Mouse (Mus musculus) lung, postnatal 0 days (tissue): ENCODE data around the gene C130026I21Rik.
"Not testable (repeated sequence)": the region's sequence is repeated elsewhere in the genome, so short reads cannot be mapped to it uniquely, and the experiment has no call there.

Experiments used
- CTCF ChIP-seq: IDR thresholded peaks from 2 replicates; pipeline ENCODE4 v1.5.1; 2016; ENCODE audit warnings: antibody characterized with exemption, mild to moderate bottlenecking
- EP300 ChIP-seq: IDR thresholded peaks from 2 replicates; pipeline ENCODE4 v1.6.1; 2016; ENCODE audit warnings: antibody characterized with exemption, mild to moderate bottlenecking, control low read depth

- TF ChIP-seq CTCF, EP300: not testable (repeated sequence)
Observed at GRCm38 (mm10) chr1:85155151-85155550, 115.2 kb downstream of the C130026I21Rik start.
